Mouse (Mus musculus): ENCODE results near the gene Gpr37l1. TPM values are rescaled to one million over a fixed set of nuclear protein-coding genes. Genes with fewer than 3 reads are reported as not detected.
"Not testable (repeated sequence)": the region's sequence is repeated elsewhere in the genome, so short reads cannot be mapped to it uniquely, and the experiment has no call there.

Gene Gpr37l1
- polyA plus RNA-seq, 2 experiments: 0.13 TPM; not detected in 1

DNA sequence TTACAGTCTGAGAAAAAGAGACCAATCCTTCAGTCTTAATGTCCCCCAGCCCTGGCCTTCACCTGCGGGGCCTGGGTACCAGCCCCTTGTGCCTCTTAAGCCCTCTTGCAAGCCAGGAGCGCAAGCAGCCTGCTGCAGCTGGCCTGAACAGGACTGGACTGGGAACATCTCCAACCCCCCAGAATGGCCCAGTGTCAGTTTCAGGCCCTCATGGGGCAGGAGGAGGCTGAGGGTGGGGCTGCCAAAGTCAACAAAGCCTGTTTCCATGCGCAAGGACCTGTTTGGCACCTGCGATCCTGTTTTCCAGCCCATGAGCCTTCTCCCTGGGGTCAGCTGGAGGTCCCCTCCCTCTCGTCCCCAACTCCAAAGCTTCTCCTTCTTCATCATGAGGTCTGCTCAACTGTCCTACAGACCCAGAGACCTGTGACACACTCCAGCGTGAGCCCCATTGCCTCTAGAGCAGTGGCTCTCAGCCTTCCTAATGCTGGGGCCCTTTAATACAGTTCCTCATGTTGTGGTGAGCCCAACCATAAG lies 28.5 kb upstream of the Gpr37l1 start:
- H3K9me3 ChIP-seq (ENCODE audit: control insufficient read depth, low read length): no peaks in the 10 kb centered on the region
- no peak for TF ChIP-seq POLR2A (IDR thresholded peaks at IDR 0.05; ENCODE audit: borderline replicate concordance, extremely low read depth, insufficient read depth, insufficient read length)
- H3K4me1 ChIP-seq (ENCODE audit: control insufficient read depth, insufficient read depth, low read length): peaks cover 6% of the 10 kb centered on the region
- DNase-seq (ENCODE audit: low spot score) (no peak), ATAC-seq (ENCODE audit: low FRiP score, low read depth) (no peak)
- H3K9ac ChIP-seq (ENCODE audit: low read depth, low read length, severe bottlenecking): no peak overlapping the region
- H3K4me3 ChIP-seq (replicated peaks; ENCODE audit: low read length): no peak overlapping the region
- H3K27me3 ChIP-seq (ENCODE audit: control insufficient read depth, insufficient read depth, low read length): no peaks in the 10 kb centered on the region
- WGBS: 72% methylated on average over 6 of the region's 6 CpGs
- no peaks in the 10 kb centered on the region for H3K36me3 ChIP-seq (ENCODE audit: control insufficient read depth, insufficient read depth, low read length)
- no peak overlapping the region for H3K4me2 ChIP-seq (replicated peaks; ENCODE audit: low read depth, low read length, severe bottlenecking)
- no peak overlapping the region for H3K27ac ChIP-seq (replicated peaks; ENCODE audit: low read depth, low read length)

DNA sequence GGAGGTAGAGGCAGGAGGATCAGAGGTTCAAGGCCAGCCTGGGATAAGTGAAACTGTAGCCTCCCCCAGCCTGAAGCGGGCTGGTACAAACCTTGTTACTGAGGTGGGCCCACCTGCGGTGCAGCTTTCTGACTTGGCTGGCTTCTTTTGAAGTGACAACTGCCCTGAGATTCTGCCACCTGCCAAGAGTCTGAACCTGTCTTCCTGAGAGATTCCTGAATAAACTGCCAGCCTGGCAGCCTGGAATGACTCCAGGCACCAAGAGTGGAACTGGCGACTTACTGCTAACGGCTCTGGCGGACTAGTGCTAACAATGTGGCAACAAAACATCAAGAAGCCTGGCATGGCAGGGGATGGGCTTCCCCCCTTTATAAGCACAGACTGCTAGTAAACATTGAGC lies 26.9 kb upstream of the Gpr37l1 start:
- H3K27ac ChIP-seq (replicated peaks; ENCODE audit: low read depth, low read length); DNase-seq (ENCODE audit: low spot score); ATAC-seq (ENCODE audit: low FRiP score, low read depth); H3K9ac ChIP-seq (ENCODE audit: low read depth, low read length, severe bottlenecking); H3K4me3 ChIP-seq (replicated peaks; ENCODE audit: low read length); H3K36me3 ChIP-seq (ENCODE audit: control insufficient read depth, insufficient read depth, low read length); H3K4me1 ChIP-seq (ENCODE audit: control insufficient read depth, insufficient read depth, low read length); H3K9me3 ChIP-seq (ENCODE audit: control insufficient read depth, low read length); H3K27me3 ChIP-seq (ENCODE audit: control insufficient read depth, insufficient read depth, low read length); H3K4me2 ChIP-seq (replicated peaks; ENCODE audit: low read depth, low read length, severe bottlenecking): not testable (repeated sequence)
- WGBS: 48% methylated on average over 5 of the region's 5 CpGs

GRCm38 (mm10) chr1:135189186-135189585 lies 21.7 kb upstream of the Gpr37l1 start:
- WGBS: 88% methylated on average over 4 of the region's 4 CpGs
- no peak for ATAC-seq (ENCODE audit: low FRiP score, low read depth)
- TF ChIP-seq POLR2A (IDR thresholded peaks at IDR 0.05; ENCODE audit: borderline replicate concordance, extremely low read depth, insufficient read depth, insufficient read length): no peak

DNA sequence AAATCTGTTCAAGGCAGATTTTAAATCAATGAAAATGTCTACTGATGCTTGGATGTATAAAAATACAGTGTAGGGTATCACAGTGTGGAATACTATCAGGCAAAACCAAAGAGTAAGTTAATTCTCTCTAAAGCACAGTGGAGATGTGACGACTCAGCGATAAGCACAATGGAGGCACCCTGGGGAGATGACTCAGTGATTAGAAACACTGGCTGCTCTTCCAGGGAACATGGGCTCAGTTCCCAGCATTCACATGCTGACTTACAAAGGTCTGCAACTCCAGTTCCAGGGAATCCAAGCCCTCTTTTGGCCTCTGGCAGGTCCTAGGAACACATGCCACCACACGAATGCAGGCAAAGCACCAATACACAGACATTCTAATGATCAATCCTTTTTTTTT lies 20.7 kb upstream of the Gpr37l1 start:
- Histone ChIP-seq H3K36me3 (ENCODE audit: control insufficient read depth, insufficient read depth, low read length) (no peaks in the 10 kb centered on the region), H3K27me3 (ENCODE audit: control insufficient read depth, insufficient read depth, low read length) (no peaks in the 10 kb centered on the region), H3K4me1 (ENCODE audit: control insufficient read depth, insufficient read depth, low read length) (no peaks in the 10 kb centered on the region), H3K9ac (ENCODE audit: low read depth, low read length, severe bottlenecking) (no peak overlapping the region), H3K4me2 (replicated peaks; ENCODE audit: low read depth, low read length, severe bottlenecking) (no peak overlapping the region), H3K27ac (replicated peaks; ENCODE audit: low read depth, low read length) (no peak overlapping the region), H3K4me3 (replicated peaks; ENCODE audit: low read length) (no peak overlapping the region), H3K9me3 (ENCODE audit: control insufficient read depth, low read length) (no peaks in the 10 kb centered on the region)
- TF ChIP-seq POLR2A (IDR thresholded peaks at IDR 0.05; ENCODE audit: borderline replicate concordance, extremely low read depth, insufficient read depth, insufficient read length): no peak
- DNase-seq (ENCODE audit: low spot score) (peak; percentile 65), ATAC-seq (ENCODE audit: low FRiP score, low read depth) (no peak)
- 44% methylated on average over 3 of the region's 3 CpGs for WGBS

More at GRCm38 (mm10) chr1:135189186-135189585, 21.7 kb upstream of the Gpr37l1 start:
- Histone ChIP-seq H3K27me3 (ENCODE audit: control insufficient read depth, insufficient read depth, low read length) (no peaks in the 10 kb centered on the region), H3K36me3 (ENCODE audit: control insufficient read depth, insufficient read depth, low read length) (no peaks in the 10 kb centered on the region), H3K4me3 (replicated peaks; ENCODE audit: low read length) (no peak overlapping the region), H3K27ac (replicated peaks; ENCODE audit: low read depth, low read length) (no peak overlapping the region), H3K9me3 (ENCODE audit: control insufficient read depth, low read length) (no peaks in the 10 kb centered on the region), H3K4me1 (ENCODE audit: control insufficient read depth, insufficient read depth, low read length) (no peaks in the 10 kb centered on the region), H3K4me2 (replicated peaks; ENCODE audit: low read depth, low read length, severe bottlenecking) (no peak overlapping the region), H3K9ac (ENCODE audit: low read depth, low read length, severe bottlenecking) (no peak overlapping the region)
- DNase-seq (ENCODE audit: low spot score): no peak

- 31% methylated on average over 2 of the region's 2 CpGs for WGBS
Measured at GRCm38 (mm10) chr1:135187016-135187415, 19.5 kb upstream of the Gpr37l1 start.

DNA sequence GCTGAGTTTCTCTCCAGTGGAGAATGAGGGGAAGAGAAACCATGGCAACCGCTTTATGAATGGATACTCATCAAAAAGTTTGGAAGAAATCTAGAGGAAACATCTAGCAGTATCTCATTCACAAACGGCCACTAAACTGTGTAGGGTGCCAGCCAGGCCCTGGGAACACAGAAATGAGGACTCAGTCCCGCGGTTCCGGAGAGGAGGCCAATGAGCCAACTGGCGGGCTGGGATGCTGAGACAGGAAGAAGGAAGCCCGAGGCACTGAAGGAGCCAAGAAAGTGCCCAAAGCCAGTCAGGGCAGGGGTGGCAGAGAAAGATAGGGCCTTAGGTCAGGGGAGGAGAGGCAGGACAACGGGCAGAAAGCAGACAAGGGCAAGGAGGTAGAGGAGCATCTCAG lies 18.9 kb upstream of the Gpr37l1 start:
- Histone ChIP-seq H3K36me3 (ENCODE audit: control insufficient read depth, insufficient read depth, low read length) (no peaks in the 10 kb centered on the region), H3K4me3 (replicated peaks; ENCODE audit: low read length) (no peak overlapping the region), H3K9ac (ENCODE audit: low read depth, low read length, severe bottlenecking) (no peak overlapping the region), H3K4me1 (ENCODE audit: control insufficient read depth, insufficient read depth, low read length) (no peaks in the 10 kb centered on the region), H3K9me3 (ENCODE audit: control insufficient read depth, low read length) (no peaks in the 10 kb centered on the region), H3K4me2 (replicated peaks; ENCODE audit: low read depth, low read length, severe bottlenecking) (no peak overlapping the region), H3K27ac (replicated peaks; ENCODE audit: low read depth, low read length) (no peak overlapping the region), H3K27me3 (ENCODE audit: control insufficient read depth, insufficient read depth, low read length) (no peaks in the 10 kb centered on the region)
- no peak for TF ChIP-seq POLR2A (IDR thresholded peaks at IDR 0.05; ENCODE audit: borderline replicate concordance, extremely low read depth, insufficient read depth, insufficient read length)
- 44% methylated on average over 8 of the region's 8 CpGs for WGBS
- DNase-seq (ENCODE audit: low spot score): no peak
- ATAC-seq (ENCODE audit: low FRiP score, low read depth): no peak

More at GRCm38 (mm10) chr1:135187016-135187415, 19.5 kb upstream of the Gpr37l1 start:
- not testable (repeated sequence) for H3K27ac ChIP-seq (replicated peaks; ENCODE audit: low read depth, low read length); H3K9ac ChIP-seq (ENCODE audit: low read depth, low read length, severe bottlenecking); H3K4me1 ChIP-seq (ENCODE audit: control insufficient read depth, insufficient read depth, low read length); H3K4me3 ChIP-seq (replicated peaks; ENCODE audit: low read length); H3K36me3 ChIP-seq (ENCODE audit: control insufficient read depth, insufficient read depth, low read length); DNase-seq (ENCODE audit: low spot score); H3K9me3 ChIP-seq (ENCODE audit: control insufficient read depth, low read length); ATAC-seq (ENCODE audit: low FRiP score, low read depth); H3K4me2 ChIP-seq (replicated peaks; ENCODE audit: low read depth, low read length, severe bottlenecking); H3K27me3 ChIP-seq (ENCODE audit: control insufficient read depth, insufficient read depth, low read length)

Data from limb, embryonic 14.5 days (tissue).